15 mouse cellular contexts compared by ENCODE assay signal in the genomic region with DNA sequence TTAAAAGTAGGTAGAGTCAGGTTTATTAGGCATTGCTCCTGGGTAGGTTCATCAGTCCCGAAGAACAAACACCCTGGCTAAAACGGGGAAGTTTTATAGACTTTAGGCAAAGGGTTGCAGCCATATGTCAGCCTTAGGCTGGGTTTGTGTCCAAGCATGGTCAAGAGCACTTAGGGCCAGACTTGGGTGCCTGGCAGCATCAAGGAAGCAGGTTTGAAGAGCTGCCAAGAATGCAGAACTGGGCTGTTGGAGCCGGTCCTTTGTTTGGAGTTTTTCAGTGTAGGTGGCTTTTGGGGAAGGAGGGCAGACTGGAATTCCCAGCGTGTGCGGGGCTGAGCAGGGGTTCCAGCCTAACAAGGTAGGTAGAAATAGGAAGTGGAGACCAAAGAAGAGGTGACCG. TPM values are rescaled to one million over a fixed set of nuclear protein-coding genes. Genes with fewer than 3 reads are reported as not detected.
DNase-seq lines count a peak whose midpoint lies in the region; ATAC-seq lines count a peak whose summit lies in the region.
"Had no signal": no experiment of that assay in that cellular context is flagged by ENCODE, and none has a peak within 500 bp of the region (broad histone marks: within the 10 kb centered on the region; RNA-seq: fewer than 3 reads in every experiment).

No protein-coding gene starts in this region.

- no peaks in the 10 kb centered on the region for H3K27me3 ChIP-seq in kidney, embryonic 14.5 days (ENCODE audit: control insufficient read depth, insufficient read depth, low read length)
- no peaks in the 10 kb centered on the region for H3K27me3 ChIP-seq in forebrain, embryonic 11.5 days (ENCODE audit: control insufficient read depth, insufficient read depth, low read length)

- DNase-seq in kidney, adult 11 months: peak; percentile 47
- DNase-seq in heart, adult 9 months (ENCODE audit: low spot score in 2 of 2): peak; percentile 48
- DNase-seq in kidney, postnatal 25 days: peak; percentile 56 to 66
- peak; percentile 70 for DNase-seq in lung, postnatal 14 days
- no peak for DNase-seq in layer of hippocampus, postnatal 10 days (ENCODE audit: low spot score in 2 of 2)
- DNase-seq in adrenal gland, postnatal 14 days: no peak
- DNase-seq in forebrain, embryonic 11.5 days (ENCODE audit: low spot score): no peak
- DNase-seq: forebrain, postnatal 0 days; right cerebral cortex, adult 18-20 months had no signal

- no peak overlapping the region for H3K27ac ChIP-seq in kidney, embryonic 14.5 days (ENCODE audit: low read depth, low read length)
- no peak overlapping the region for H3K27ac ChIP-seq in forebrain, embryonic 11.5 days (ENCODE audit: low read depth, low read length)

- 77% methylated on average over 6 of the region's 6 CpGs for WGBS in kidney, embryonic 14.5 days
- WGBS in forebrain, embryonic 11.5 days: 81% methylated on average over 6 of the region's 6 CpGs

- H3K9me3 ChIP-seq in kidney, embryonic 14.5 days (ENCODE audit: control insufficient read depth, low read length): no peaks in the 10 kb centered on the region
- H3K9me3 ChIP-seq in forebrain, embryonic 11.5 days (ENCODE audit: control insufficient read depth, low read length): no peaks in the 10 kb centered on the region

- no peak overlapping the region for H3K4me3 ChIP-seq in kidney, embryonic 14.5 days (ENCODE audit: low read length)
- H3K4me3 ChIP-seq in forebrain, embryonic 11.5 days (ENCODE audit: low read depth, low read length): no peak overlapping the region

- 0 out of 2 replicates have a peak, but pooled peaks cover 6% of the 10 kb centered on the region for H3K4me1 ChIP-seq in kidney, embryonic 14.5 days (ENCODE audit: control insufficient read depth, insufficient read depth, low read length)
- H3K4me1 ChIP-seq in forebrain, embryonic 11.5 days (replicated peaks; ENCODE audit: control insufficient read depth, insufficient read depth, low read length): no peaks in the 10 kb centered on the region; the same call in 1 of the 2 replicates

- no peak overlapping the region for H3K4me2 ChIP-seq in kidney, embryonic 14.5 days (replicated peaks; ENCODE audit: low read depth, low read length)
- no peak overlapping the region for H3K4me2 ChIP-seq in forebrain, embryonic 11.5 days (ENCODE audit: low read depth, low read length, severe bottlenecking)

- no peaks in the 10 kb centered on the region for H3K36me3 ChIP-seq in kidney, embryonic 14.5 days (ENCODE audit: control insufficient read depth, insufficient read depth, low read length)
- no peaks in the 10 kb centered on the region for H3K36me3 ChIP-seq in forebrain, embryonic 11.5 days (ENCODE audit: control insufficient read depth, insufficient read depth, low read length)

- ATAC-seq in kidney, embryonic 14.5 days (ENCODE audit: low FRiP score, low TSS enrichment): no peak
- no peak for ATAC-seq in forebrain, embryonic 11.5 days (replicated peaks; ENCODE audit: low FRiP score)
- ATAC-seq: forebrain, postnatal 0 days; hindbrain, embryonic 16.5 days had no signal

- no peak overlapping the region for H3K9ac ChIP-seq in kidney, embryonic 14.5 days (ENCODE audit: low read depth, low read length)
- no peak overlapping the region for H3K9ac ChIP-seq in forebrain, embryonic 11.5 days (ENCODE audit: low read length)
- H3K9ac ChIP-seq: forebrain, postnatal 0 days had no signal

RNA-seq across cellular contexts. Expression of a gene that starts 14.6 kb away (rescaled TPM):
- not detected in 2 replicates for polyA plus RNA-seq in kidney, embryonic 14.5 days (2014; fragmentation: Nextera tagmentation; extraction: Ambion mirVana)
- not detected for total RNA-seq in layer of hippocampus, postnatal 10 days (2021)
- total RNA-seq in adrenal gland, postnatal 14 days (2021): 0.41 and 0.75 TPM in 2 replicates
- polyA plus RNA-seq in forebrain, embryonic 11.5 days (2014; fragmentation: Nextera tagmentation; extraction: Ambion mirVana): 0.13 TPM in 1 of 2 replicates, not detected in the other
- total RNA-seq: forebrain, postnatal 0 days; left cerebral cortex, adult 18-20 months; megakaryocyte progenitor cell, adult 5-6 weeks had no signal
- polyA plus RNA-seq: embryonic facial prominence, embryonic 11.5 days; forebrain, postnatal 0 days; hindbrain, embryonic 16.5 days had no signal

RNA-seq across cellular contexts. Expression of a gene that starts 15.0 kb away (rescaled TPM):
- polyA plus RNA-seq in kidney, embryonic 14.5 days (2014; fragmentation: Nextera tagmentation; extraction: Ambion mirVana): 9.6 and 10.8 TPM in 2 replicates
- total RNA-seq in layer of hippocampus, postnatal 10 days (2021): 10 to 100 TPM; 11.9 TPM
- 31.0 and 34.1 TPM in 2 replicates for total RNA-seq in adrenal gland, postnatal 14 days (2021)
- 2.6 and 2.8 TPM in 2 replicates for polyA plus RNA-seq in forebrain, embryonic 11.5 days (2014; fragmentation: Nextera tagmentation; extraction: Ambion mirVana)

RNA-seq across cellular contexts. Expression of a gene that starts 29.3 kb away (rescaled TPM):
- polyA plus RNA-seq in kidney, embryonic 14.5 days (2014; fragmentation: Nextera tagmentation; extraction: Ambion mirVana): not detected in 2 replicates
- total RNA-seq in layer of hippocampus, postnatal 10 days (2021): not detected
- not detected in 2 replicates for total RNA-seq in adrenal gland, postnatal 14 days (2021)
- polyA plus RNA-seq in forebrain, embryonic 11.5 days (2014; fragmentation: Nextera tagmentation; extraction: Ambion mirVana): not detected in 2 replicates
- total RNA-seq: forebrain, postnatal 0 days; left cerebral cortex, adult 18-20 months; megakaryocyte progenitor cell, adult 5-6 weeks had no signal
- polyA plus RNA-seq: embryonic facial prominence, embryonic 11.5 days; forebrain, postnatal 0 days; hindbrain, embryonic 16.5 days; stomach, embryonic 14.5 days had no signal

RNA-seq across cellular contexts. Expression of a gene that starts 48.2 kb away (rescaled TPM):
- not detected in 2 replicates for polyA plus RNA-seq in kidney, embryonic 14.5 days (2014; fragmentation: Nextera tagmentation; extraction: Ambion mirVana)
- not detected for total RNA-seq in layer of hippocampus, postnatal 10 days (2021)
- total RNA-seq in adrenal gland, postnatal 14 days (2021): not detected in 2 replicates
- not detected in 2 replicates for polyA plus RNA-seq in forebrain, embryonic 11.5 days (2014; fragmentation: Nextera tagmentation; extraction: Ambion mirVana)
- total RNA-seq: forebrain, postnatal 0 days; left cerebral cortex, adult 18-20 months; megakaryocyte progenitor cell, adult 5-6 weeks had no signal
- polyA plus RNA-seq: embryonic facial prominence, embryonic 11.5 days; forebrain, postnatal 0 days; hindbrain, embryonic 16.5 days had no signal

RNA-seq across cellular contexts. Expression of a gene that starts 55.3 kb away (rescaled TPM):
- polyA plus RNA-seq in kidney, embryonic 14.5 days (2014; fragmentation: Nextera tagmentation; extraction: Ambion mirVana): not detected in 2 replicates
- total RNA-seq in layer of hippocampus, postnatal 10 days (2021): not detected
- not detected in 2 replicates for total RNA-seq in adrenal gland, postnatal 14 days (2021)
- not detected in 2 replicates for polyA plus RNA-seq in forebrain, embryonic 11.5 days (2014; fragmentation: Nextera tagmentation; extraction: Ambion mirVana)
- total RNA-seq: forebrain, postnatal 0 days; left cerebral cortex, adult 18-20 months; megakaryocyte progenitor cell, adult 5-6 weeks had no signal
- polyA plus RNA-seq: embryonic facial prominence, embryonic 11.5 days; forebrain, postnatal 0 days; hindbrain, embryonic 16.5 days; stomach, embryonic 14.5 days had no signal

Comparison
In these comparisons a context has a peak if more than half of its experiments do, and no peak if none do; other contexts are left out.
1. DNase-seq: peak in kidney, adult 11 months (single experiment), heart, adult 9 months (2 of 2), kidney, postnatal 25 days (2 of 2) and lung, postnatal 14 days (single experiment); none in layer of hippocampus, postnatal 10 days (0 of 2), adrenal gland, postnatal 14 days (single experiment) and forebrain, embryonic 11.5 days (single experiment).